Mouse (Mus musculus): ENCODE results near the gene Gm3854. TPM values are rescaled to one million over a fixed set of nuclear protein-coding genes. Genes with fewer than 3 reads are reported as not detected.

Gm3854 gene
- polyA plus RNA-seq, 1 experiment from 2014 or later, result 3.7 TPM

DNA sequence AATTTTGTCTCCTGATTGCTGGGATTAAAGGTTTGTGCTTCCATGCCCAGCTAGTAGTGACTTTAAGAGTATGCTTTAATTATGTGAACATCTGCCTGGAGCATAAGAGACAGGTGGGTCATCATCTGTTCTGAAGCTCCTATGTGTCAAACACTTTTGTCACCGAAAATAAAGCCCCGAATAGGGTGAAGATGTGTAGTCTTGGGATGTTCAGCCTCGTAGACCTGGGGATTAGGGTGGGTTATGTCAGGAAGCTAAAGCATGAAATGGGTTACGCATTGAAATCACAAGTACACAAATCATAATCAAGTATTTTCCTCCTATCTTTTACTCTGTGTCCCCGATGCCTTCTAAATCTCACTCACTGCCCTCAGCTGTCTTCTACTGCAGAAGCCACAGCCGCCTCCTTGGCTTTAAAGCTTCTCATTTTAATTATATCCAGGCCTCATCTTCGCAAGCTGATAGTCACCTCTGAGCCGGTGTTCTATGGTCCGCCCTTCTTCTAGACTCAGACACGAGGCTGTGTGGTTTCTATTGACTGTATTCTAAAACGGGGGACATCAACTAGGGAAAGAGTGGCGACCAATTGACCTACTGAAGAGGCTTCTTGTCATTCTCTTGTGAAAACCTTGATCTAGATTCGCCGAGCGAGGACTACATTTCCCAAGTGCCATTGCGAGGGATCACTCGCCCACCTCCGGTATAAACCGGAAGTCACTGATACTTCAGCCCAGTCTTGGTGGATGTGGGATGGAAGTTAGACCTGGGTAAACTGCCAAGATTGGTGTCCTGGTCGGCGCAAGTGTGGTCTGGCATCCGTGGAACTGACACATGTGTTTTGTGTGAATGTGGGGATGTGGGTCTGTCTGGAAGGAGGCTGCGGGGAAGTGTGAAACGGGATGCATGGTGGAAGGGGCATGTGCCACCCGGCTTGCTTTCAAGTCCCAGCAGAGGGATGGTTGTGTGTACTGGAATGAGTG lies 54.7 kb downstream of the Gm3854 start, which contains the start of gene Smim17:
Gene Smim17, plus strand, starts transcription at position 720 of the 980 bp plus-strand sequence.
- ATAC-seq (ENCODE audit: low FRiP score, low read depth), result peak; percentile 91
- H3K4me1 ChIP-seq, result peaks cover 4% of the 10 kb centered on the region; the same call in 1 of the 2 replicates
- H3K27ac ChIP-seq, result no peak within 1 kb of the TSS

More for the DNA sequence above, 54.7 kb downstream of the Gm3854 start, which contains the start of gene Smim17:
- WGBS, result 30% methylated on average over 25 of the region's 25 CpGs
- peak within 1 kb of the TSS; percentile 64 for H3K4me2 ChIP-seq (replicated peaks)
- H3K27me3 ChIP-seq (replicated peaks), result no peaks in the 10 kb centered on the region
- peak within 1 kb of the TSS; percentile 44 for H3K4me3 ChIP-seq
- H3K36me3 ChIP-seq, result peaks cover 25% of the 10 kb centered on the region
- no peaks in the 10 kb centered on the region for H3K9me3 ChIP-seq
- peak within 1 kb of the TSS; percentile 41 for H3K9ac ChIP-seq

Other genes starting within 250 kb of the Gm3854 start
- 36.4 and 37.0 TPM in 2 replicates for gene Zfp787, start 187.8 kb upstream of the Gm3854 start, polyA plus RNA-seq (2016; fragmentation: Nextera tagmentation; extraction: Ambion mirVana)
- gene Zfp444, start 171.5 kb upstream of the Gm3854 start, polyA plus RNA-seq (2016; fragmentation: Nextera tagmentation; extraction: Ambion mirVana), result 78.1 and 86.0 TPM in 2 replicates
- not detected in 2 replicates for gene Galp, start 146.7 kb upstream of the Gm3854 start, polyA plus RNA-seq (2016; fragmentation: Nextera tagmentation; extraction: Ambion mirVana)
- gene Zscan5b, start 121.5 kb upstream of the Gm3854 start, polyA plus RNA-seq (2016; fragmentation: Nextera tagmentation; extraction: Ambion mirVana), result not detected in 2 replicates
- not detected in 2 replicates for gene Epp13, start 91.0 kb upstream of the Gm3854 start, polyA plus RNA-seq (2016; fragmentation: Nextera tagmentation; extraction: Ambion mirVana)
- gene Zfp667, start 57.2 kb upstream of the Gm3854 start, polyA plus RNA-seq (2016; fragmentation: Nextera tagmentation; extraction: Ambion mirVana), result 15.1 and 15.4 TPM in 2 replicates
- 8.0 and 10.1 TPM in 2 replicates for gene Zfp583, start 12.5 kb upstream of the Gm3854 start, polyA plus RNA-seq (2016; fragmentation: Nextera tagmentation; extraction: Ambion mirVana)
- 2.0 and 3.1 TPM in 2 replicates for gene Zfp78, start 19.5 kb downstream of the Gm3854 start, polyA plus RNA-seq (2016; fragmentation: Nextera tagmentation; extraction: Ambion mirVana)
- gene Zfp28, start 39.5 kb downstream of the Gm3854 start, polyA plus RNA-seq (2016; fragmentation: Nextera tagmentation; extraction: Ambion mirVana), result 15.5 and 15.6 TPM in 2 replicates
- gene Smim17, start 55.0 kb downstream of the Gm3854 start, polyA plus RNA-seq (2016; fragmentation: Nextera tagmentation; extraction: Ambion mirVana), result 1.5 and 1.7 TPM in 2 replicates
- gene Gm20715, start 66.5 kb downstream of the Gm3854 start, polyA plus RNA-seq (2016; fragmentation: Nextera tagmentation; extraction: Ambion mirVana), result not detected in 2 replicates
- gene Olfr1344, start 94.9 kb downstream of the Gm3854 start, polyA plus RNA-seq (2016; fragmentation: Nextera tagmentation; extraction: Ambion mirVana), result not detected in 2 replicates
- not detected in 2 replicates for gene Olfr1336, start 112.4 kb downstream of the Gm3854 start, polyA plus RNA-seq (2016; fragmentation: Nextera tagmentation; extraction: Ambion mirVana)
- gene Olfr1346, start 123.3 kb downstream of the Gm3854 start, polyA plus RNA-seq (2016; fragmentation: Nextera tagmentation; extraction: Ambion mirVana), result not detected in 2 replicates
- gene Olfr5, start 143.2 kb downstream of the Gm3854 start, polyA plus RNA-seq (2016; fragmentation: Nextera tagmentation; extraction: Ambion mirVana), result not detected in 2 replicates
- not detected in 2 replicates for gene Olfr1347, start 156.0 kb downstream of the Gm3854 start, polyA plus RNA-seq (2016; fragmentation: Nextera tagmentation; extraction: Ambion mirVana)
- gene Olfr1348, start 165.0 kb downstream of the Gm3854 start, polyA plus RNA-seq (2016; fragmentation: Nextera tagmentation; extraction: Ambion mirVana), result not detected in 2 replicates
- gene Olfr1349, start 179.2 kb downstream of the Gm3854 start, polyA plus RNA-seq (2016; fragmentation: Nextera tagmentation; extraction: Ambion mirVana), result not detected in 2 replicates
- not detected in 2 replicates for gene Olfr1350, start 221.1 kb downstream of the Gm3854 start, polyA plus RNA-seq (2016; fragmentation: Nextera tagmentation; extraction: Ambion mirVana)

Data from neural tube, embryonic 12.5 days (tissue).